Mouse (Mus musculus) lung, postnatal 0 days (tissue): ENCODE results near the gene Cenpt.

Experiments used
- CTCF ChIP-seq: IDR thresholded peaks from 2 replicates; pipeline ENCODE4 v1.5.1; 2016; ENCODE audit warnings: antibody characterized with exemption, mild to moderate bottlenecking
- EP300 ChIP-seq: IDR thresholded peaks from 2 replicates; pipeline ENCODE4 v1.6.1; 2016; ENCODE audit warnings: antibody characterized with exemption, mild to moderate bottlenecking, control low read depth

DNA sequence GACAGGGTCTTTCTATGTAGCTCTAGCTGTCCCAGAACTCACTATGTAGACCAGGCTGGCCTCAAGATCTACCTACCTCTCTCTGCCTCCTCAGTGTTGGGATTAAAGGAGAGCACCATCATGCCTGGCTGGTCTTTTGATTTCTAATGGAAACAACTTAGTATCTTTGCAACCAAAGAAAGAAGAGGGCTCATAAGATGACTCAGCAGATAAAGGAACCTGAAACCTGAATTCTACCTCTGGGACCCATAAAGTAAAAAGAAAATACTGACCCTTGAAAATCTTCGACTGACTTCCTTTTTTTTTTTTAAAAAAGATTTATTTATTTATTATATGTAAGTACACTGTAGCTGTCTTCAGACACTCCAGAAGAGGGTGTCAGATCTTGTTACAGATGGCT, 47.1 kb downstream of the Cenpt start:
- TF ChIP-seq CTCF (no peak), EP300 (no peak)
